ENCODE assay signal across 10 mouse cellular contexts in the genomic region with DNA sequence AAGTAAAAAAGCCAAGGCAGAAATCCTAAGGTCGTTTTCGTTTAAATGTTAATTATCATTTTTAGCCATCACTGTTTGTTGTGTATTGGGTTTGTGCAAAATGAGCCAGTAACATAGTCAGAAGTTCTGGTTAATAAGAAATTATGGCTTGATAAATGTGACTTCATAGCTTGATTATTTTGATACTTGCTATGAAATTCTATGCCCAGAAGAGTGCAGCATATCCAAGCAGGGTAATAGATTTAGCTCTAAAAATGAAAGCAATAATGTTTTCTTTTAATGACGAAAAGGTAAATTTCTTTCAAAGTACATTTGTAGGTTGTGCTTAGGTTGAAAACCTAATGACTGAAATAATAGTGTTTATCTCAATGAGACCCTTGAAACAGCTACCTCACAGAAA. TPM values are rescaled to one million over a fixed set of nuclear protein-coding genes. Genes with fewer than 3 reads are reported as not detected.
DNase-seq lines count a peak whose midpoint lies in the region; ATAC-seq and TF ChIP-seq lines count a peak whose summit lies in the region.
"Had no signal": no experiment of that assay in that cellular context is flagged by ENCODE, and none has a peak within 500 bp of the region (broad histone marks: within the 10 kb centered on the region; RNA-seq: fewer than 3 reads in every experiment).

No protein-coding gene starts in this region.

- no peaks in the 10 kb centered on the region for H3K27me3 ChIP-seq in forebrain, postnatal 0 days (ENCODE audit: insufficient read depth, low read length)
- peaks cover 8% of the 10 kb centered on the region; the same call in 1 of the 2 replicates for H3K27me3 ChIP-seq in forebrain, embryonic 11.5 days (ENCODE audit: control insufficient read depth, insufficient read depth, low read length)
- H3K27me3 ChIP-seq in intestine, postnatal 0 days (replicated peaks; ENCODE audit: control insufficient read depth, insufficient read depth, low read length), result no peaks in the 10 kb centered on the region
- H3K27me3 ChIP-seq in intestine, embryonic 15.5 days (replicated peaks), result no peaks in the 10 kb centered on the region

- no peak overlapping the region for H3K27ac ChIP-seq in forebrain, postnatal 0 days (ENCODE audit: low read depth, low read length)
- H3K27ac ChIP-seq in forebrain, embryonic 11.5 days (ENCODE audit: low read depth, low read length), result no peak overlapping the region
- H3K27ac ChIP-seq in intestine, postnatal 0 days (ENCODE audit: low read depth, low read length), result no peak overlapping the region
- no peak overlapping the region for H3K27ac ChIP-seq in intestine, embryonic 15.5 days

- 46% methylated on average over 3 of the region's 3 CpGs for WGBS in forebrain, postnatal 0 days
- 61% methylated on average over 3 of the region's 3 CpGs for WGBS in forebrain, embryonic 11.5 days
- 53% methylated on average over 3 of the region's 3 CpGs for WGBS in intestine, postnatal 0 days
- WGBS in intestine, embryonic 15.5 days, result 53% methylated on average over 3 of the region's 3 CpGs

- no peak for ATAC-seq in forebrain, postnatal 0 days
- ATAC-seq in forebrain, embryonic 11.5 days (replicated peaks; ENCODE audit: low FRiP score), result no peak
- ATAC-seq in intestine, postnatal 0 days, result no peak
- no peak for ATAC-seq in intestine, embryonic 15.5 days
- ATAC-seq: midbrain, embryonic 16.5 days had no signal

- no peak for DNase-seq in forebrain, postnatal 0 days
- no peak for DNase-seq in forebrain, embryonic 11.5 days (ENCODE audit: low spot score)
- peak; percentile 22 for DNase-seq in thymus, postnatal 0 days (ENCODE audit: low spot score)
- DNase-seq in thymus, postnatal 36 days, result no peak
- DNase-seq in right cerebral cortex, postnatal 4 days, result no peak
- no peak for DNase-seq in kidney, postnatal 14 days
- DNase-seq: thymus, adult 18-20 months had no signal

- no peaks in the 10 kb centered on the region for H3K36me3 ChIP-seq in forebrain, postnatal 0 days (ENCODE audit: insufficient read depth)
- H3K36me3 ChIP-seq in forebrain, embryonic 11.5 days (ENCODE audit: control insufficient read depth, insufficient read depth, low read length), result no peaks in the 10 kb centered on the region
- no peaks in the 10 kb centered on the region for H3K36me3 ChIP-seq in intestine, postnatal 0 days (ENCODE audit: control insufficient read depth, insufficient read depth)
- no peaks in the 10 kb centered on the region for H3K36me3 ChIP-seq in intestine, embryonic 15.5 days

- no peak overlapping the region for H3K4me3 ChIP-seq in forebrain, postnatal 0 days (ENCODE audit: low read depth, low read length)
- H3K4me3 ChIP-seq in forebrain, embryonic 11.5 days (ENCODE audit: low read depth, low read length), result no peak overlapping the region
- no peak overlapping the region for H3K4me3 ChIP-seq in intestine, postnatal 0 days (ENCODE audit: low read depth, low read length)
- H3K4me3 ChIP-seq in intestine, embryonic 15.5 days (replicated peaks), result no peak overlapping the region

- peak; percentile 51 for TF ChIP-seq CTCF in forebrain, postnatal 0 days (IDR thresholded peaks at IDR 0.05; ENCODE audit: low read depth)
- TF ChIP-seq CTCF in intestine, postnatal 0 days (IDR thresholded peaks at IDR 0.05; ENCODE audit: low read depth), result peak; percentile 71

- no peaks in the 10 kb centered on the region for H3K9me3 ChIP-seq in forebrain, postnatal 0 days (ENCODE audit: low read length)
- no peaks in the 10 kb centered on the region for H3K9me3 ChIP-seq in forebrain, embryonic 11.5 days (ENCODE audit: control insufficient read depth, low read length)
- H3K9me3 ChIP-seq in intestine, postnatal 0 days (ENCODE audit: control insufficient read depth), result no peaks in the 10 kb centered on the region
- H3K9me3 ChIP-seq in intestine, embryonic 15.5 days, result no peaks in the 10 kb centered on the region

- H3K4me2 ChIP-seq in forebrain, postnatal 0 days (ENCODE audit: low read depth), result no peak overlapping the region
- no peak overlapping the region for H3K4me2 ChIP-seq in forebrain, embryonic 11.5 days (ENCODE audit: low read depth, low read length, severe bottlenecking)
- no peak overlapping the region for H3K4me2 ChIP-seq in intestine, postnatal 0 days (replicated peaks; ENCODE audit: low read depth)
- H3K4me2 ChIP-seq in intestine, embryonic 15.5 days (replicated peaks), result no peak overlapping the region

- no peaks in the 10 kb centered on the region for H3K4me1 ChIP-seq in forebrain, postnatal 0 days (ENCODE audit: insufficient read depth)
- H3K4me1 ChIP-seq in forebrain, embryonic 11.5 days (replicated peaks; ENCODE audit: control insufficient read depth, insufficient read depth, low read length), result no peaks in the 10 kb centered on the region
- no peaks in the 10 kb centered on the region; the same call in 1 of the 2 replicates for H3K4me1 ChIP-seq in intestine, postnatal 0 days (replicated peaks; ENCODE audit: control insufficient read depth, insufficient read depth, low read length)
- peaks cover 18% of the 10 kb centered on the region; the same call in 1 of the 2 replicates for H3K4me1 ChIP-seq in intestine, embryonic 15.5 days (replicated peaks)

- H3K9ac ChIP-seq in forebrain, postnatal 0 days, result no peak overlapping the region
- no peak overlapping the region for H3K9ac ChIP-seq in forebrain, embryonic 11.5 days (ENCODE audit: low read length)
- H3K9ac ChIP-seq in intestine, postnatal 0 days (ENCODE audit: low read depth, low read length), result no peak overlapping the region
- no peak overlapping the region for H3K9ac ChIP-seq in intestine, embryonic 15.5 days

RNA-seq across cellular contexts. Expression of a gene that starts 0.6 kb away (rescaled TPM):
- 24.6 and 25.4 TPM in 2 replicates for total RNA-seq in forebrain, postnatal 0 days (2014; rRNA removed)
- 3.8 and 4.7 TPM in 2 replicates for polyA plus RNA-seq in forebrain, postnatal 0 days (2015; fragmentation: Nextera tagmentation; extraction: Ambion mirVana)
- polyA plus RNA-seq in forebrain, embryonic 11.5 days (2014; fragmentation: Nextera tagmentation; extraction: Ambion mirVana), result 1.7 and 2.1 TPM in 2 replicates
- 29.9 and 33.0 TPM in 2 replicates for polyA plus RNA-seq in intestine, postnatal 0 days (2015; fragmentation: Nextera tagmentation; extraction: Ambion mirVana)
- 14.6 TPM in 2 replicates for polyA plus RNA-seq in intestine, embryonic 15.5 days (2015; fragmentation: Nextera tagmentation; extraction: Ambion mirVana)
- 18.6 and 21.5 TPM in 2 replicates for polyA plus RNA-seq in thymus, postnatal 0 days (2015; fragmentation: Nextera tagmentation; extraction: Ambion mirVana)
